Comparison of ENCODE assay signal across 7 mouse cellular contexts in the genomic region with DNA sequence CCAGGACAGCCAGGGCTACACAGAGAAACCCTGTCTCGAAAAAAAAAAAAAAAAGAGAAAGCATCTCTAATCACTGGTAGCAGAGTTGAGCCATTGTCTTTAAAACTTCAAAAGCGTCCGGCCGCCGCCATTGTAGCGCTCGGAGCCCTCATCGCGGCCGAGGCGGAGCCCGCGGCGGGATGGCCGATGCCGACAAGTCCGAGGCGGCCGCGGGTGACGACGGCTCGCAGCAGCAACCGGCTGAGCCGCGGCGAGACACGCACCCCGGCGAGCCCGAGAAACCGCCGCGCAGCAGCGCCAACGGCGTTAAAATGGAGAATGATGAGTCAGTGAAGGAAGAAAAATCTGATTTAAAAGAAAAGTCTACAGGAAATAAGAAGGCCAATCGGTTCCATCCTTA. TPM values are rescaled to one million over a fixed set of nuclear protein-coding genes. Genes with fewer than 3 reads are reported as not detected.
DNase-seq lines count a peak whose midpoint lies in the region; ATAC-seq and TF ChIP-seq lines count a peak whose summit lies in the region.
"Not testable (repeated sequence)": the region's sequence is repeated elsewhere in the genome, so short reads cannot be mapped to it uniquely, and the experiment has no call there.

Gene Gm9833 (plus strand): TSS at position 117 of the 400 bp plus-strand sequence.

- H3K27me3 ChIP-seq in embryonic facial prominence, embryonic 15.5 days; heart, embryonic 10.5 days (ENCODE audit: insufficient read depth, poor library complexity, severe bottlenecking); hindbrain, embryonic 13.5 days; kidney, postnatal 0 days (ENCODE audit: insufficient read depth, low read length); midbrain, embryonic 11.5 days (ENCODE audit: control insufficient read depth, insufficient read depth, low read length): not testable (repeated sequence)
- peaks cover 12% of the 10 kb centered on the region for H3K27me3 ChIP-seq in liver, embryonic 11.5 days (replicated peaks; ENCODE audit: control insufficient read depth, insufficient read depth, low read length)

- not testable (repeated sequence) for H3K9me3 ChIP-seq in embryonic facial prominence, embryonic 15.5 days (replicated peaks); heart, embryonic 10.5 days; hindbrain, embryonic 13.5 days; kidney, postnatal 0 days (replicated peaks; ENCODE audit: low read length); liver, embryonic 11.5 days (ENCODE audit: control insufficient read depth, low read length); midbrain, embryonic 11.5 days (ENCODE audit: control insufficient read depth, low read length)

- not testable (repeated sequence) for ATAC-seq in embryonic facial prominence, embryonic 15.5 days (ENCODE audit: insufficient number of reproducible peaks, low FRiP score, low TSS enrichment, low read depth); hindbrain, embryonic 13.5 days (ENCODE audit: low FRiP score); kidney, postnatal 0 days (replicated peaks; ENCODE audit: low FRiP score, low read depth); liver, embryonic 11.5 days (replicated peaks; ENCODE audit: low FRiP score)
- peak; percentile 56; the same call in 1 of the 2 replicates for ATAC-seq in midbrain, embryonic 11.5 days (ENCODE audit: low FRiP score)

- 28% methylated on average over 36 of the region's 38 CpGs for WGBS in embryonic facial prominence, embryonic 15.5 days
- 41% methylated on average over 38 of the region's 38 CpGs for WGBS in heart, embryonic 10.5 days
- 42% methylated on average over 35 of the region's 38 CpGs for WGBS in hindbrain, embryonic 13.5 days
- WGBS in kidney, postnatal 0 days: 33% methylated on average over 28 of the region's 38 CpGs
- WGBS in liver, embryonic 11.5 days: 41% methylated on average over 30 of the region's 38 CpGs
- 34% methylated on average over 24 of the region's 38 CpGs for WGBS in midbrain, embryonic 11.5 days
- 36% methylated on average over 38 of the region's 38 CpGs for WGBS in olfactory bulb, adult 2 months

- not testable (repeated sequence) for TF ChIP-seq POLR2A in olfactory bulb, adult 2 months (IDR thresholded peaks at IDR 0.05; ENCODE audit: insufficient read depth, low read depth, low read length)

- not testable (repeated sequence) for DNase-seq in heart, embryonic 10.5 days (ENCODE audit: low spot score); kidney, postnatal 0 days (ENCODE audit: low spot score); liver, embryonic 11.5 days (ENCODE audit: low spot score); midbrain, embryonic 11.5 days (ENCODE audit: low spot score, missing footprints)

- H3K27ac ChIP-seq in embryonic facial prominence, embryonic 15.5 days (replicated peaks); heart, embryonic 10.5 days; hindbrain, embryonic 13.5 days; kidney, postnatal 0 days; liver, embryonic 11.5 days (ENCODE audit: low read depth, low read length); midbrain, embryonic 11.5 days (ENCODE audit: low read depth, low read length); olfactory bulb, adult 2 months (ENCODE audit: insufficient read depth, low read depth, low read length): not testable (repeated sequence)

- peaks cover 11% of the 10 kb centered on the region for H3K4me1 ChIP-seq in embryonic facial prominence, embryonic 15.5 days
- peaks cover 13% of the 10 kb centered on the region; the same call in 1 of the 2 replicates for H3K4me1 ChIP-seq in heart, embryonic 10.5 days
- not testable (repeated sequence) for H3K4me1 ChIP-seq in hindbrain, embryonic 13.5 days (replicated peaks); kidney, postnatal 0 days (replicated peaks; ENCODE audit: insufficient read depth, low read length); liver, embryonic 11.5 days (replicated peaks; ENCODE audit: control insufficient read depth, insufficient read depth, low read length); midbrain, embryonic 11.5 days (ENCODE audit: control insufficient read depth, insufficient read depth, low read length); olfactory bulb, adult 2 months (ENCODE audit: control insufficient read depth, insufficient read depth, low read length)

- H3K9ac ChIP-seq in embryonic facial prominence, embryonic 15.5 days; hindbrain, embryonic 13.5 days; kidney, postnatal 0 days (ENCODE audit: low read depth, low read length); liver, embryonic 11.5 days (ENCODE audit: low read depth, low read length); midbrain, embryonic 11.5 days (ENCODE audit: low read length): not testable (repeated sequence)

- not testable (repeated sequence) for H3K36me3 ChIP-seq in embryonic facial prominence, embryonic 15.5 days; heart, embryonic 10.5 days; hindbrain, embryonic 13.5 days; kidney, postnatal 0 days (ENCODE audit: insufficient read depth, low read length); liver, embryonic 11.5 days (ENCODE audit: control insufficient read depth, insufficient read depth, low read length); midbrain, embryonic 11.5 days (ENCODE audit: control insufficient read depth, insufficient read depth, low read length)

- TF ChIP-seq CTCF in kidney, postnatal 0 days (IDR thresholded peaks at IDR 0.05; ENCODE audit: low read depth); olfactory bulb, adult 2 months (IDR thresholded peaks at IDR 0.05; ENCODE audit: insufficient read depth, low read depth, low read length): not testable (repeated sequence)

- H3K4me2 ChIP-seq in embryonic facial prominence, embryonic 15.5 days (replicated peaks): peak within 1 kb of the TSS; percentile 38
- H3K4me2 ChIP-seq in hindbrain, embryonic 13.5 days: peak within 1 kb of the TSS; percentile 43
- H3K4me2 ChIP-seq in kidney, postnatal 0 days (ENCODE audit: low read length): peak within 1 kb of the TSS; percentile 35; the same call in 1 of the 2 replicates
- H3K4me2 ChIP-seq in liver, embryonic 11.5 days: peak within 1 kb of the TSS; percentile 28
- H3K4me2 ChIP-seq in midbrain, embryonic 11.5 days: not testable (repeated sequence)

- peak within 1 kb of the TSS; percentile 23; the same call in 1 of the 2 replicates for H3K4me3 ChIP-seq in embryonic facial prominence, embryonic 15.5 days (replicated peaks)
- H3K4me3 ChIP-seq in heart, embryonic 10.5 days: peak within 1 kb of the TSS; percentile 40
- peak within 1 kb of the TSS; percentile 29 for H3K4me3 ChIP-seq in hindbrain, embryonic 13.5 days
- H3K4me3 ChIP-seq in kidney, postnatal 0 days (replicated peaks; ENCODE audit: low read depth, low read length); liver, embryonic 11.5 days (ENCODE audit: low read depth, low read length); midbrain, embryonic 11.5 days (ENCODE audit: low read depth, low read length): not testable (repeated sequence)
- H3K4me3 ChIP-seq in olfactory bulb, adult 2 months (ENCODE audit: insufficient read depth, low read depth, low read length): peak within 1 kb of the TSS; percentile 27

RNA-seq across cellular contexts. Expression of gene Gm9833, which starts in this region (rescaled TPM):
- 2.3 and 3.5 TPM in 2 replicates for polyA plus RNA-seq in embryonic facial prominence, embryonic 15.5 days (2015; fragmentation: Nextera tagmentation; extraction: Ambion mirVana)
- polyA plus RNA-seq in heart, embryonic 10.5 days (2016; fragmentation: Nextera tagmentation; extraction: Ambion mirVana): 2.8 and 3.1 TPM in 2 replicates
- 6.8 and 7.6 TPM in 2 replicates for polyA plus RNA-seq in hindbrain, embryonic 13.5 days (2015; fragmentation: Nextera tagmentation; extraction: Ambion mirVana)
- 2.6 and 3.2 TPM in 2 replicates for polyA plus RNA-seq in kidney, postnatal 0 days (2015; fragmentation: Nextera tagmentation; extraction: Ambion mirVana)
- polyA plus RNA-seq in liver, embryonic 11.5 days (2014; fragmentation: Nextera tagmentation; extraction: Ambion mirVana): 2.5 and 3.2 TPM in 2 replicates
- 8.5 and 11.5 TPM in 2 replicates for polyA plus RNA-seq in midbrain, embryonic 11.5 days (2014; fragmentation: Nextera tagmentation; extraction: Ambion mirVana)
- not detected in 2 replicates for polyA plus RNA-seq in olfactory bulb, adult 2 months (2012; ENCODE audit: insufficient read depth, insufficient read length, low replicate concordance, missing spikeins)
